Mouse (Mus musculus) forebrain, embryonic 15.5 days (tissue): Measurements from ENCODE around the gene Foxb2. TPM values are rescaled to one million over a fixed set of nuclear protein-coding genes. Genes with fewer than 3 reads are reported as not detected.

Experiments used
- polyA plus RNA-seq: library from polyadenylated mRNA; unstranded; fragments of >200 nt; fragmentation: Nextera tagmentation; extraction: Ambion mirVana; gene quantifications from 2 replicates; pipeline ENCODE4 v1.2.1, GENCODE M21; 2015

Foxb2 gene
- polyA plus RNA-seq, 1 experiment from 2014 or later, result 0.11 TPM

Other genes starting within 250 kb of the Foxb2 start
- 7.7 TPM in 2 replicates for gene Vps13a, start 92.9 kb downstream of the Foxb2 start, polyA plus RNA-seq
- 2.6 and 3.2 TPM in 2 replicates for gene Prune2, start 82.3 kb upstream of the Foxb2 start, polyA plus RNA-seq